Mouse (Mus musculus): ENCODE measurements around the gene Ampd3. TPM values are rescaled to one million over a fixed set of nuclear protein-coding genes. Genes with fewer than 3 reads are reported as not detected.

The Ampd3 gene
- polyA plus RNA-seq (2015; fragmentation: Nextera tagmentation; extraction: Ambion mirVana) = 2.8 and 3.7 TPM in 2 replicates

DNA sequence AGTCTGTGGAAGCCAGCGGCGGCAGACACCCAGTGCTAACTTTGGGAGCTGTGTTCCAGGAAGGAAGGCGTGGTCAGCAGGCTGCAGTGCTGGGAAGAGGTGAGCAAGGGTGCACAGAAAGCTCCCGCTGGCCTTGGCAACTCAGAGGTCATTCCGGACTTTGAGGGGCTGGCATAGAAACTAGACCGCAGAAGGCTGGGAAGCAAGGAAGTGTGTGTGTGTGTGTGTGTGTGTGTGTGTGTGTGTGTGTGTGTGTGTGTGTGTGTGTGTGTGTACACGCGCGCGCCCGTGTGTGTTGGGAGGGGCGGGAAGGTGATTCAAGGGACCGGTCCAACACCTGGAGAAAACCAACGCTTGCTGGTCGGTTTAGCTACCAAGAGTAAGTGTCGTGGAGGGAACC lies at the start of gene Ampd3:
TSS of gene Ampd3 (plus strand) at position 206 of the 400 bp plus-strand sequence.
- Histone ChIP-seq H3K27ac (no peak within 1 kb of the TSS), H3K9ac (peak within 1 kb of the TSS; percentile 81), H3K36me3 (no peaks in the 10 kb centered on the region), H3K4me1 (peaks cover 15% of the 10 kb centered on the region), H3K4me2 (replicated peaks) (peak within 1 kb of the TSS; percentile 96), H3K27me3 (peaks cover 30% of the 10 kb centered on the region), H3K4me3 (peak within 1 kb of the TSS; percentile 62), H3K9me3 (no peaks in the 10 kb centered on the region)
- no peak; the same call in 1 of the 2 replicates for ATAC-seq (ENCODE audit: low FRiP score, low read depth)
- 24% methylated on average over 16 of the region's 16 CpGs for WGBS

- WGBS = 71% methylated on average over 6 of the region's 6 CpGs
- Histone ChIP-seq H3K27ac (no peak overlapping the region), H3K27me3 (no peaks in the 10 kb centered on the region), H3K4me3 (no peak overlapping the region), H3K36me3 (no peaks in the 10 kb centered on the region), H3K9ac (no peak overlapping the region), H3K9me3 (no peaks in the 10 kb centered on the region), H3K4me1 (no peaks in the 10 kb centered on the region), H3K4me2 (replicated peaks) (no peak overlapping the region)
- ATAC-seq (ENCODE audit: low FRiP score, low read depth) = no peak
These were observed 49.5 kb upstream of the Ampd3 start for GRCm38 (mm10) chr7:110718505-110718904.

- Histone ChIP-seq H3K4me1 (no peaks in the 10 kb centered on the region), H3K27me3 (no peaks in the 10 kb centered on the region), H3K4me3 (no peak overlapping the region), H3K36me3 (no peaks in the 10 kb centered on the region), H3K9ac (no peak overlapping the region), H3K4me2 (replicated peaks) (no peak overlapping the region), H3K27ac (no peak overlapping the region), H3K9me3 (no peaks in the 10 kb centered on the region)
- no peak for ATAC-seq (ENCODE audit: low FRiP score, low read depth)
- WGBS = 69% methylated on average over 4 of the region's 4 CpGs
These were observed 48.1 kb upstream of the Ampd3 start for GRCm38 (mm10) chr7:110719857-110720256.

DNA sequence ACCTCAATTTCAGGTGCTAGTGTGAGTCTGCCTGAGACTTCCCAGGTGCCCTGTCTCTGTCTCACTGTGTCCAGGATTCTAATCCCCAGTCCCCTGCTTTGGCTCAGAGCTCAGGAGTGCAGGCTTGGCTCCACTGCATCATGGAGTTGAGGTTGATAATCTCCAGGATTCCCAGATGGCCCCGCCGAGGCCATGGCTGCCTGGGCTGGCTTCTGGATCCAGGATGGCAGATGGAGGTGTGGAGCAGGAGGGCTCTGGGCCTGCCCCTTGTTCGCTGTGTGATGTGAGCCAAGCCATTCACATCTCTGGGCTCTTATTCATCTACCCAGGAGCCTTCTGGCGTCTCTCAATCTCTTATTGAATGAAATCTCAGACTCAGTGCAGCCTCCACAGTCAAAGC lies 45.8 kb upstream of the Ampd3 start:
- ATAC-seq (ENCODE audit: low FRiP score, low read depth) = no peak
- 79% methylated on average over 4 of the region's 4 CpGs for WGBS
- no peak overlapping the region for H3K9ac ChIP-seq

GRCm38 (mm10) chr7:110727049-110727448 lies 41.0 kb upstream of the Ampd3 start:
- peaks cover 9% of the 10 kb centered on the region for H3K4me1 ChIP-seq
- H3K27ac ChIP-seq = no peak overlapping the region
- H3K27me3 ChIP-seq = no peaks in the 10 kb centered on the region
- no peak overlapping the region for H3K4me2 ChIP-seq (replicated peaks)
- H3K36me3 ChIP-seq = no peaks in the 10 kb centered on the region
- no peaks in the 10 kb centered on the region for H3K9me3 ChIP-seq
- no peak overlapping the region for H3K4me3 ChIP-seq
- 28% methylated on average over 2 of the region's 2 CpGs for WGBS
- no peak overlapping the region for H3K9ac ChIP-seq
- 0 out of 2 replicates have a peak, but pooled peaks have one; percentile 24 for ATAC-seq (ENCODE audit: low FRiP score, low read depth)

More for the DNA sequence above, 45.8 kb upstream of the Ampd3 start:
- Histone ChIP-seq H3K9me3 (no peaks in the 10 kb centered on the region), H3K4me3 (no peak overlapping the region), H3K27ac (no peak overlapping the region), H3K4me2 (replicated peaks) (no peak overlapping the region), H3K4me1 (no peaks in the 10 kb centered on the region), H3K36me3 (no peaks in the 10 kb centered on the region), H3K27me3 (no peaks in the 10 kb centered on the region)

GRCm38 (mm10) chr7:110728876-110729275 lies 39.1 kb upstream of the Ampd3 start:
- H3K4me1 ChIP-seq = peaks cover 13% of the 10 kb centered on the region
- no peak overlapping the region for H3K4me2 ChIP-seq (replicated peaks)
- H3K9ac ChIP-seq = no peak overlapping the region
- H3K4me3 ChIP-seq = no peak overlapping the region
- H3K27ac ChIP-seq = no peak overlapping the region
- no peaks in the 10 kb centered on the region for H3K9me3 ChIP-seq
- no peak for ATAC-seq (ENCODE audit: low FRiP score, low read depth)
- no peaks in the 10 kb centered on the region for H3K27me3 ChIP-seq
- WGBS = 48% methylated on average over 3 of the region's 3 CpGs
- H3K36me3 ChIP-seq = no peaks in the 10 kb centered on the region

- no peak overlapping the region for H3K4me3 ChIP-seq
- H3K9me3 ChIP-seq = no peaks in the 10 kb centered on the region
- ATAC-seq (ENCODE audit: low FRiP score, low read depth) = no peak
- H3K9ac ChIP-seq = no peak overlapping the region
- no peak overlapping the region for H3K4me2 ChIP-seq (replicated peaks)
- no peaks in the 10 kb centered on the region for H3K36me3 ChIP-seq
- peaks cover 13% of the 10 kb centered on the region for H3K4me1 ChIP-seq
- WGBS = 61% methylated on average over 6 of the region's 6 CpGs
- H3K27ac ChIP-seq = no peak overlapping the region
- no peaks in the 10 kb centered on the region for H3K27me3 ChIP-seq
These were observed 38.7 kb upstream of the Ampd3 start for GRCm38 (mm10) chr7:110729295-110729694.

DNA sequence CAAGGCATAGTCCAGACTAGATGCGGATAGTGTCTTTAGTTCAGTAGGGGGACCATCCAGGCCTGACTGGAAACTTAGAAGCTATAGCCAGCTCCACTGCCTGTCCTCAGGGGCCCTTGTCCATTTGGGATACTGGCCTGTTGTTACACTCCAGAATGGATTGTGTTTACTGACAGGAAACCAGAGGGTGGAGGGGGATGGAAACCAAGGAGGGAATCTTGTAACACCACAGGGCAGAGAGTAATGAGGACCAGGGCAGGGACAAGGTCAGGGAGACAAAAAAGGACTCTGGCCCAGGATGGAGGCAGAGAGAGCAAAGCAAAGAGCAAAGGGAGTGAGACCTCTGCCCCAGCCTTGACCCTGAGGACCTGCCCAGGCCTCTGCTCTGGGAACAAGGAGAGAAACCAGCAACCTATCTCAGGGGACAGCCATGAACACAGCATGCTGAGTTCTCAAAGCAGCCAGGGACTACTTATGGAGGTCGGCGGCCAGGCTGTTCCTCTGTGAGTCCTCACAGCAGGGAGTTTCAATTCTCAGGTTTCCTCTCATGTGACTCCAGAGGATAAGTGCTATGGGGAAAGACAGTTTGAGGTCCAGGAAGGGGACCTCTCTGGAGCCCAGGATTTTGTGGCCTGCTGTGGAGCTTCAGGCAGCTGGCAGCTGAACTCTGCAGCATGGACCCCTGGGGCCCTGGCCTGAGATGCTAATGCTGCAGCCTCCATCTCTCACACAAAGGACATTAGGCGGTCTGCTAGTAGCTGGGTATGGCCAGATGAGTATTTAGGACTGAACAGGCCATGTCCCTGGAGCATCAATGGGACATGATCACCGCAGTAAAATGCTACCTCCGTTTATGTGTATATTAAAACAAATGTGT lies 36.7 kb upstream of the Ampd3 start:
- Histone ChIP-seq H3K36me3 (no peaks in the 10 kb centered on the region), H3K4me1 (peaks cover 13% of the 10 kb centered on the region), H3K27ac (no peak overlapping the region), H3K4me2 (replicated peaks) (no peak overlapping the region), H3K4me3 (no peak overlapping the region), H3K9me3 (no peaks in the 10 kb centered on the region), H3K27me3 (no peaks in the 10 kb centered on the region), H3K9ac (peak overlapping the region; percentile 45; the same call in 1 of the 2 replicates)
- peak; percentile 12; the same call in 1 of the 2 replicates for ATAC-seq (ENCODE audit: low FRiP score, low read depth)
- 52% methylated on average over 6 of the region's 6 CpGs for WGBS

DNA sequence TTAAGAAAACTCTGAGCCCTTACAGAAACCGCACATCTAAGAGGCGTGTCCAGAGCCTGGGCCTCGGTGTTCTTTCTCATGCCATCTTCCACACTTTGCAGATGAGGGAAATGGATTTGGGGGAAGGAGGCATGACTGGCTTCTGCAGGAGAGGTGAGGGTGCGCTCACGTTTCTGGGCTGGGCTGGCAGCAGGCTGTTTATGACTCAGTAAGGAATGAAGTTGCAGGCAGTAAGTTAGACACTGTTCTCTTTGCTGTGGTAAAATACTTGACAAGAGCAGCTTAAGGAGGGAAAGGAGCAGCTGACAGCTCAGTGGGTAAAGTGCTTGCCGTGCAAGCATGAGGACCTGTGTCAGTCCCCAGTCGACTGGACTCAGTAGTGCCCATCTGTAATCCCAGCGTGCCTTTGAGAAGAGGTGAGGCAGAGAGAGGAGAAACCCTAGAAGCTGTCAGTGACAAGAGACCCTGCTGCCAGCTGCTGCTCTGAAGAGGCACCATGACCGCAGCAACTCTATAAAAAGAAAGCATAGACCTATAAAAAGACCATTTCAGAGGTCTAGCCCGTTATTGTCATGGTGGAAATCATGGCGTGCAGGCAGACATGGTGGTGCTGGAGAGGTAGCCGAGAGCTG lies 35.9 kb upstream of the Ampd3 start:
- ATAC-seq (ENCODE audit: low FRiP score, low read depth) = no peak
- 0 out of 2 replicates have a peak overlapping the region, but pooled peaks have one; percentile 17 for H3K27ac ChIP-seq
- no peaks in the 10 kb centered on the region for H3K9me3 ChIP-seq
- H3K4me2 ChIP-seq (replicated peaks) = no peak overlapping the region
- no peak overlapping the region for H3K4me3 ChIP-seq
- H3K9ac ChIP-seq = no peak overlapping the region
- 63% methylated on average over 12 of the region's 12 CpGs for WGBS
- H3K4me1 ChIP-seq = peaks cover 13% of the 10 kb centered on the region
- H3K27me3 ChIP-seq = no peaks in the 10 kb centered on the region
- no peaks in the 10 kb centered on the region for H3K36me3 ChIP-seq

DNA sequence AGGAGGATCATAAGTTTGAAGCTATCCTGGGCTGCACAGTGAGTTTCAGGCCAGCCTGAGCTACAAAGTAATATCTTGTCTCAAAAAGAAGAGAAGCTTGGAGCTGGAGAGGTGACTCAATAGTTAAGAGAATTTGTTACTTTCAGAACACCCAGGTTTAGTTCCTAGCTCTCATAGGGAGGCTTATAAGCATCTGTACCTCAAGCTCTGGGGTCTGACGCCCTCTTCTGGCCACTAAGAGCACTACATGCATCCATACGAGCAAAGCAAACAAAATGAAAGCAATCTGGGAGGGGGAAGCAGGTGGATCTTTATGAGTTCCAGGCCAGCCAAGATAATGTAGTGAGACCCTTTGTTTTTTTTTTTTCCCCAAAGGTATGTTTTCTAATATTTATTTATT lies 31.1 kb upstream of the Ampd3 start:
- Histone ChIP-seq H3K4me1 (peaks cover 22% of the 10 kb centered on the region), H3K27me3 (no peaks in the 10 kb centered on the region), H3K4me2 (replicated peaks) (no peak overlapping the region), H3K36me3 (no peaks in the 10 kb centered on the region), H3K9ac (no peak overlapping the region), H3K27ac (no peak overlapping the region), H3K9me3 (peaks cover 6% of the 10 kb centered on the region; the same call in 1 of the 2 replicates), H3K4me3 (no peak overlapping the region)
- 41% methylated on average over 2 of the region's 2 CpGs for WGBS
- no peak for ATAC-seq (ENCODE audit: low FRiP score, low read depth)

DNA sequence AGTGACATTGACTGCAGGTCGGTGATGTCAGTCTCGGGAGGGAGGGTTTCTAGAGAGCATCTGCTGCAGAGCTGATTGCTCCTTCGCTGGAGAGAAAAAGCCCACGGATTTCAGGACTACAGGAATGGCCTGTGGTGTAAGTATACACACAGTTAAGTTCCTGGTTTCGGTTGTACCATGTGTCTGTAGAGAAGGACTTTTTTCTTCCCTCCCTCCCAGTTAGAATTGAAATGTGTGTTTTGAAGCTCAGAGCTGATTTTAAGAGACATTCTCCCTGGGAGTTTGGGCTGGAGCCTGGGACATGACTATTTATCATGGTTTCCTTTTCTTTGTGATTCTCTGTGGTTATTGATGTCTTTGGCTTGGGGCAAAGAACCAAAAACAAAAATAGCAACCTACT lies 28.2 kb upstream of the Ampd3 start:
- Histone ChIP-seq H3K27ac (peak overlapping the region; percentile 15; the same call in 1 of the 2 replicates), H3K9me3 (peaks cover 6% of the 10 kb centered on the region; the same call in 1 of the 2 replicates), H3K27me3 (no peaks in the 10 kb centered on the region), H3K36me3 (no peaks in the 10 kb centered on the region), H3K4me1 (peaks cover 17% of the 10 kb centered on the region), H3K4me2 (replicated peaks) (no peak overlapping the region), H3K9ac (no peak overlapping the region), H3K4me3 (no peak overlapping the region)
- no peak for ATAC-seq (ENCODE audit: low FRiP score, low read depth)
- WGBS = 46% methylated on average over 5 of the region's 5 CpGs

- H3K4me1 ChIP-seq = peaks cover 17% of the 10 kb centered on the region
- H3K4me2 ChIP-seq (replicated peaks) = no peak overlapping the region
- H3K27me3 ChIP-seq = no peaks in the 10 kb centered on the region
- H3K9ac ChIP-seq = no peak overlapping the region
- WGBS = 31% methylated on average over 2 of the region's 2 CpGs
- peak overlapping the region; percentile 22 for H3K27ac ChIP-seq
- ATAC-seq (ENCODE audit: low FRiP score, low read depth) = peak; percentile 78; the same call in 1 of the 2 replicates
- no peak overlapping the region for H3K4me3 ChIP-seq
- H3K36me3 ChIP-seq = no peaks in the 10 kb centered on the region
- H3K9me3 ChIP-seq = peaks cover 6% of the 10 kb centered on the region; the same call in 1 of the 2 replicates
These were observed 27.8 kb upstream of the Ampd3 start for GRCm38 (mm10) chr7:110740188-110740587.
